Mouse (Mus musculus): ENCODE data around the gene Foxp3. TPM values are rescaled to one million over a fixed set of nuclear protein-coding genes. Genes with fewer than 3 reads are reported as not detected.

Foxp3 gene
- polyA plus RNA-seq (2012; rRNA removed), result 5.7 and 10.5 TPM in 2 replicates

DNA sequence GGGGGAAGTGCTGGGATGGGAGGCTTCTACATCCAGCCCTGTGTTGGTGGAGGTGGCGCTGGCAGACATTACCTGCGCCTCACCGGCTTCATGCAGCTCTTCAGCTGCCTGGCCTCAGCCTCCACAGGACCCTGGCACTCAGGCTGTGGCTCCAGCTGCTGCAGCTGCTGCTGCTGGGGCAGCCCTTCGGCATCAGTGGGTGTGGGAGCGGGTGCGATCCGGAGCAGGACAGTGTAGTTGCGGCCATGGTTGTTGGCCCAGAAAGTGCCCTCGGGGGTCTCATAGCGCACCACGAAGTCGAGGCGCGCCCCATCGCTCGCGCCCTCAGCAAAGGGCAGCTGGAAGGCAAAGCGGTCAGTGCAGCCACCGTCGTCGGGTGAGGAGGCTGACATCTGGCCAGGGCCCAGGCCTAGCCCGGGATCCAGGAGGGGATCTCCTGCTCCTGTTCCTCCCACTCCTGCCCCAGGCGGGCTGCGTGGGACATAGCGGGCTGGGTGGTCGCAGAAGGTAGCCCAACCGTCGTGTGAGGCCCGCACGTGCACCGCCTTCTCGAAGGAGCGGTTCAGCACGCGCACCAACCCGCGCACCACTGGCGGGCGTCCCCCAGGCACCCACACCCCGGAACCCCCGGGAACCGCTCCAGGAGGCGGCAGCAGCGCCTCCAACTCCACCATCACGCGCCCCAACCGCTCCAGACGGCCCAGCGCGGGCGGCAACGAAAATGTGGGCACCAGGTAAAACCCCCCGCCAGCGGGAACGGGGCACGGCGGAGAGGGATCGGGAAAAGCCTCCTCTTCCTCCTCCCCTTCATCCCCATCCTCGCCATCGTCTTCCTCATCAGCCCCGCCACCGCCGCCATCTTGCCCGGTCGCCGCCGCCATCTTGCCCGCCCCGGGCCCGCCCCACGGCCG, at the start of gene Foxp3:
Gene Foxp3, plus strand, starts transcription at position 469 of the 911 bp plus-strand sequence.
- TF ChIP-seq CTCF (IDR thresholded peaks at IDR 0.05; ENCODE audit: extremely low read depth, insufficient read depth, insufficient read length, insufficient replicate concordance), result no peak
- TF ChIP-seq POLR2A (IDR thresholded peaks at IDR 0.05; ENCODE audit: low read depth, low read length), result no peak

DNA sequence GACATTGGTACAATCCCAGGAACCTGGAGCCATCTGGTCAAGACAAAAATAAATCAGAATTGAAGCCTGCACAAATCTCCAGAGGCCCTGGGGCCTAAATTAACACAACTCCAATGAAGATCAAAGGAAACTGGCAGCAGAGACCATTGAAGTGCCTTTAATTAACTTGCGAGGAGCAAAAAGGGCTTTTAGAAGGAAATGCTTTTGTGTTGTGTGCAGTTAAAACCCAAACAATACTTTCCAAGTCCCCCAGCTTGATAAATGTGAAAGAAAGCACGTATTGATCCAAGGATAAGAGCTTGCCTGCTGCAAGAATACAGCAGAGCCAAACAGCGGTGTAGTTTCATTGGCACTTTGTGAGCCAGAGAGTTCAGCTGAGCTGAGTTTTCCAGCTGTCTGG, 48.5 kb upstream of the Foxp3 start:
- H3K36me3 ChIP-seq (ENCODE audit: control insufficient read depth, insufficient read depth, low read length), result no peaks in the 10 kb centered on the region
- WGBS, result 83% methylated on average over 3 of the region's 3 CpGs
- no peaks in the 10 kb centered on the region for H3K4me1 ChIP-seq (ENCODE audit: control insufficient read depth, insufficient read depth, insufficient read length)
- H3K27ac ChIP-seq (ENCODE audit: insufficient read depth, low read length), result no peak overlapping the region
- no peak for TF ChIP-seq CTCF (IDR thresholded peaks at IDR 0.05; ENCODE audit: extremely low read depth, insufficient read depth, insufficient read length, insufficient replicate concordance)
- no peak for TF ChIP-seq POLR2A (IDR thresholded peaks at IDR 0.05; ENCODE audit: low read depth, low read length)
- H3K27me3 ChIP-seq (ENCODE audit: control insufficient read depth, insufficient read depth, low read length), result no peaks in the 10 kb centered on the region
- H3K4me3 ChIP-seq (ENCODE audit: extremely low read depth, insufficient read depth, insufficient read length), result no peak overlapping the region
- DNase-seq (ENCODE audit: low read depth in 1 of 2, low spot score in 2 of 2), result no peak

More for the DNA sequence above, at the start of gene Foxp3:
- peak in 1 of 2 experiments; percentile 42 for DNase-seq (ENCODE audit: low read depth in 1 of 2, low spot score in 2 of 2)
- Histone ChIP-seq H3K4me1 (ENCODE audit: control insufficient read depth, insufficient read depth, insufficient read length) (peaks cover 15% of the 10 kb centered on the region), H3K27me3 (ENCODE audit: control insufficient read depth, insufficient read depth, low read length) (no peaks in the 10 kb centered on the region), H3K36me3 (ENCODE audit: control insufficient read depth, insufficient read depth, low read length) (no peaks in the 10 kb centered on the region), H3K27ac (ENCODE audit: insufficient read depth, low read length) (peak within 1 kb of the TSS; percentile 91), H3K4me3 (ENCODE audit: extremely low read depth, insufficient read depth, insufficient read length) (peak within 1 kb of the TSS; percentile 77)
- WGBS, result 54% methylated on average over 71 of the region's 72 CpGs

DNA sequence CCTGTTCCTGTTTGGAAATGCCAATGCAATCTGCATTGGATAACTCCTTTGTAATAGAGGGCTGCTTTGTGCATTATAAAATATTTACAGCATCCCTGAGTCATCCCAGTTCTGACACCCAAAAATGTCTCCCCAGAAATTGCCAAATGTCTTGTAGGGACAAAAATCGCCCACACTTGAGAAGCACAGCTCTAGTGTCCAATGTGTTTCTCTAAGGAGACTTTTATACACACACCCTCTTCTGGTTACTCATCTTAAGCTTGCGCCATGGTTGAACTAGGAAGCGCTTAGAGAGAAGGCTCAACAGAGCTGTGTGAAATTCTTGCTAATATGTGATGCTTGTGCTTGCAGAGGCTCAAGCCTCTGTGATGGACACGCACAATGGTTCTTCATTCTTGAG, 20.0 kb upstream of the Foxp3 start:
- 84% methylated on average over 4 of the region's 4 CpGs for WGBS
- H3K36me3 ChIP-seq (ENCODE audit: control insufficient read depth, insufficient read depth, low read length), result no peaks in the 10 kb centered on the region
- no peak overlapping the region for H3K4me3 ChIP-seq (ENCODE audit: extremely low read depth, insufficient read depth, insufficient read length)
- TF ChIP-seq CTCF (IDR thresholded peaks at IDR 0.05; ENCODE audit: extremely low read depth, insufficient read depth, insufficient read length, insufficient replicate concordance), result no peak
- TF ChIP-seq POLR2A (IDR thresholded peaks at IDR 0.05; ENCODE audit: low read depth, low read length), result no peak
- DNase-seq (ENCODE audit: low read depth in 1 of 2, low spot score in 2 of 2), result no peak
- H3K27me3 ChIP-seq (ENCODE audit: control insufficient read depth, insufficient read depth, low read length), result no peaks in the 10 kb centered on the region
- H3K4me1 ChIP-seq (ENCODE audit: control insufficient read depth, insufficient read depth, insufficient read length), result no peaks in the 10 kb centered on the region
- H3K27ac ChIP-seq (ENCODE audit: insufficient read depth, low read length), result no peak overlapping the region

GRCm38 (mm10) chrX:7563076-7563475, 10.4 kb upstream of the Foxp3 start:
- WGBS, result 41% methylated on average over 2 of the region's 2 CpGs
- no peak for DNase-seq (ENCODE audit: low read depth in 1 of 2, low spot score in 2 of 2)
- Histone ChIP-seq H3K4me3 (ENCODE audit: extremely low read depth, insufficient read depth, insufficient read length) (no peak overlapping the region), H3K27me3 (ENCODE audit: control insufficient read depth, insufficient read depth, low read length) (no peaks in the 10 kb centered on the region), H3K4me1 (ENCODE audit: control insufficient read depth, insufficient read depth, insufficient read length) (no peaks in the 10 kb centered on the region; the same call in 1 of the 2 replicates), H3K27ac (ENCODE audit: insufficient read depth, low read length) (no peak overlapping the region), H3K36me3 (ENCODE audit: control insufficient read depth, insufficient read depth, low read length) (0 out of 2 replicates have a peak, but pooled peaks cover 1% of the 10 kb centered on the region)
- TF ChIP-seq CTCF (IDR thresholded peaks at IDR 0.05; ENCODE audit: extremely low read depth, insufficient read depth, insufficient read length, insufficient replicate concordance) (no peak), POLR2A (IDR thresholded peaks at IDR 0.05; ENCODE audit: low read depth, low read length) (no peak)

DNA sequence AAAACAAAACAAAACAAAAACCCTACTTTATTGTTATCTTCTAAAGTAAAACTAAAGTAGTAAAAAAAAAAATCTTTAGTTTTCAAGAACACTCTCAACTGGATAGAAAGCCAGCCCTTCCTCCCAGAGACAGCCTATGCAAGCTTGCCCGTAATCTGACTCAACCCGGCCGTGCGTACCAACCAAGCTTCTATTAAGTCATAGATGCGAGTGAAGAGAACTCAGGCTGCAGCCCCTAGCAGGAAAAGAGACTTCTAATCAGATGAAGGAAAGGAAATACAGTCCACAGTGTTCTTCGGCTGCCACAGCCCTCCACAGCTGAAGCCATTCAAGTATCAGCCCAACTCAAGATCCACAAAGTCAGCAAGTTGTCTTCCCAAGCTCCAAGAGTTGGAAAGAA, 7.1 kb upstream of the Foxp3 start:
- Histone ChIP-seq H3K27me3 (ENCODE audit: control insufficient read depth, insufficient read depth, low read length) (no peaks in the 10 kb centered on the region), H3K4me1 (ENCODE audit: control insufficient read depth, insufficient read depth, insufficient read length) (no peaks in the 10 kb centered on the region; the same call in 1 of the 2 replicates), H3K27ac (ENCODE audit: insufficient read depth, low read length) (no peak overlapping the region), H3K4me3 (ENCODE audit: extremely low read depth, insufficient read depth, insufficient read length) (no peak overlapping the region), H3K36me3 (ENCODE audit: control insufficient read depth, insufficient read depth, low read length) (no peaks in the 10 kb centered on the region)
- no peak for TF ChIP-seq POLR2A (IDR thresholded peaks at IDR 0.05; ENCODE audit: low read depth, low read length)
- TF ChIP-seq CTCF (IDR thresholded peaks at IDR 0.05; ENCODE audit: extremely low read depth, insufficient read depth, insufficient read length, insufficient replicate concordance), result no peak
- 50% methylated on average over 6 of the region's 6 CpGs for WGBS
- no peak for DNase-seq (ENCODE audit: low read depth in 1 of 2, low spot score in 2 of 2)

DNA sequence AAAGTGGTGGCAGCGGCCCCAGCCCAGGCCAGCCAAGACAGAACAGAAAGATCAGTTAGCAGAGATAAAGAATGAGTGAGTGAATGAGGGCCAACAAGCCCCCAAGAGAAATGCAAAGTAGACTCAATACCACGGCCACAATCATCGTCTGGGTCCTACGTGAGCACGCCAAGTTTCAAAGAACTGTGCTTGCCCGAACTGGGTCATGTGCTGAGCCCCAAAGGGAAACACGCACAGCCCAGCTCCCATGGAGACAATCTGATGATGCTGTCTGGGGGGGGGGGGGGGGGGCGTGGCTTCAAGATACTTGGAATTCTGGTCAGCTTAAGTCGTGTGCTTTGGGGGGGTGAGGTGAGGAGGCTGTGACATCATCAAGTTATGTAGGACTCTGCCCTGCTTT, 6.0 kb upstream of the Foxp3 start:
- H3K36me3 ChIP-seq (ENCODE audit: control insufficient read depth, insufficient read depth, low read length), result no peaks in the 10 kb centered on the region
- TF ChIP-seq CTCF (IDR thresholded peaks at IDR 0.05; ENCODE audit: extremely low read depth, insufficient read depth, insufficient read length, insufficient replicate concordance) (no peak), POLR2A (IDR thresholded peaks at IDR 0.05; ENCODE audit: low read depth, low read length) (no peak)
- H3K27ac ChIP-seq (ENCODE audit: insufficient read depth, low read length), result peak overlapping the region; percentile 35; the same call in 1 of the 2 replicates
- WGBS, result 63% methylated on average over 8 of the region's 9 CpGs
- DNase-seq (ENCODE audit: low read depth in 1 of 2, low spot score in 2 of 2), result no peak
- H3K27me3 ChIP-seq (ENCODE audit: control insufficient read depth, insufficient read depth, low read length), result no peaks in the 10 kb centered on the region
- peaks cover 6% of the 10 kb centered on the region; the same call in 1 of the 2 replicates for H3K4me1 ChIP-seq (ENCODE audit: control insufficient read depth, insufficient read depth, insufficient read length)
- H3K4me3 ChIP-seq (ENCODE audit: extremely low read depth, insufficient read depth, insufficient read length), result no peak overlapping the region
